Mouse (Mus musculus) liver, embryonic 14.5 days (tissue): Measurements from ENCODE around the gene Vmn2r58. TPM values are rescaled to one million over a fixed set of nuclear protein-coding genes. Genes with fewer than 3 reads are reported as not detected.
"Not testable (repeated sequence)": the region's sequence is repeated elsewhere in the genome, so short reads cannot be mapped to it uniquely, and the experiment has no call there.

Source experiments
- ATAC-seq: fragments of 200-750 bp; cut with Nextera tagmentation; 2 replicates; pipeline ENCODE4 v1.8.0; 2017; ENCODE audit warnings: moderate number of reproducible peaks, mild to moderate bottlenecking, moderate library complexity; ENCODE audit not compliant: insufficient read depth
- DNase-seq, 3 experiments: peaks; one replicate each; pipeline ENCODE4 v3.0.0-alpha.2; 2012 to 2013; ENCODE audit warnings: low read depth in 3 of 3, low spot score in 3 of 3
- H3K27ac ChIP-seq: fragments of 300-500 bp; sonication (generic); 2 replicates; pipeline ENCODE4 v1.5.1; 2014; ENCODE audit warnings: moderate library complexity, mild to moderate bottlenecking, control low read depth, inconsistent platforms
- H3K27me3 ChIP-seq: fragments of 300-500 bp; sonication (generic); 2 replicates; pipeline ENCODE4 v1.6.1; 2014; ENCODE audit warnings: mild to moderate bottlenecking, low read length, moderate library complexity; ENCODE audit not compliant: control insufficient read depth, insufficient read depth
- H3K36me3 ChIP-seq: fragments of 300-500 bp; sonication (generic); replicated peaks from 2 replicates; pipeline ENCODE4 v1.6.1; 2014; ENCODE audit warnings: low read depth; ENCODE audit not compliant: control insufficient read depth, insufficient read depth
- H3K4me1 ChIP-seq, 2 experiments: fragments of 200-500 bp in 1 of 2; fragments of 300-500 bp in 1 of 2; sonication (generic) in 1 of 2; replicated peaks; 2 replicates each; pipeline ENCODE4 v1.6.1; 2012 to 2014; ENCODE audit warnings: antibody characterized with exemption in 1 of 2, inconsistent platforms in 1 of 2, low read length in 1 of 2; ENCODE audit not compliant: control insufficient read depth in 2 of 2, insufficient read depth in 2 of 2
- H3K4me2 ChIP-seq: fragments of 300-500 bp; sonication (generic); 2 replicates; pipeline ENCODE4 v1.6.1; 2014; ENCODE audit warnings: low read depth, mild to moderate bottlenecking, control low read depth, moderate library complexity
- H3K4me3 ChIP-seq, 2 experiments: fragments of 200-500 bp in 1 of 2; fragments of 300-500 bp in 1 of 2; sonication (generic) in 1 of 2; 2 replicates each; pipeline ENCODE4 v1.5.1; 2012 to 2014; ENCODE audit warnings: low read depth in 2 of 2, low read length in 2 of 2, mild to moderate bottlenecking in 2 of 2, control low read depth in 1 of 2, inconsistent platforms in 1 of 2, moderate library complexity in 1 of 2; ENCODE audit not compliant: insufficient read depth in 1 of 2
- H3K9ac ChIP-seq: fragments of 300-500 bp; sonication (generic); replicated peaks from 2 replicates; pipeline ENCODE4 v1.6.1; 2014; ENCODE audit warnings: mild to moderate bottlenecking, control low read depth, moderate library complexity
- H3K9me3 ChIP-seq: fragments of 300-500 bp; sonication (generic); 2 replicates; pipeline ENCODE4 v1.6.1; 2016; ENCODE audit warnings: low read length, mixed read lengths; ENCODE audit not compliant: control insufficient read depth
- WGBS: fragments of 180-500 bp; shearing (Covaris S2); extraction: QIAGEN DNeasy Blood & Tissue Kit; methylation state at CpG from one replicate; pipeline ENCODE4 v1.1.7; 2014; ENCODE audit not compliant: insufficient replicate concordance; 5-methylcytosine and 5-hydroxymethylcytosine counted together
- polyA plus RNA-seq, 2 experiments: library from polyadenylated mRNA; depleted of rRNA in 1 of 2; stranded (reverse) in 1 of 2; unstranded in 1 of 2; fragments of >200 nt; fragmentation: Nextera tagmentation in 1 of 2; extraction: Ambion mirVana in 1 of 2; gene quantifications; 2 replicates each; pipeline versions ENCODE4 v1.2.1 to v1.2.3; 2012 to 2014

Gene Vmn2r58
- polyA plus RNA-seq (2012; rRNA removed) (not detected in 2 replicates), polyA plus RNA-seq (2014; fragmentation: Nextera tagmentation; extraction: Ambion mirVana) (not detected in 2 replicates)

- ATAC-seq, H3K27me3 ChIP-seq, H3K9ac ChIP-seq, H3K27ac ChIP-seq, H3K4me1 ChIP-seq, DNase-seq, H3K9me3 ChIP-seq, H3K36me3 ChIP-seq, H3K4me2 ChIP-seq, H3K4me3 ChIP-seq: not testable (repeated sequence)
- 70% methylated on average over 4 of the region's 5 CpGs for WGBS
Measured at GRCm38 (mm10) chr7:41872612-41873011, at the start of gene Vmn2r58. Gene Vmn2r58 (minus strand): TSS chr7:41872712.

Other genes with a start within 250 kb of the Vmn2r58 start
- 0.69 and 1.4 TPM in 2 replicates for gene Zfp788, start 239.5 kb downstream of the Vmn2r58 start, polyA plus RNA-seq (2012; rRNA removed)
- 3.0 and 3.4 TPM in 2 replicates for gene Zfp788, start 239.5 kb downstream of the Vmn2r58 start, polyA plus RNA-seq (2014; fragmentation: Nextera tagmentation; extraction: Ambion mirVana)
- not detected in 2 replicates for gene Vmn2r59, start 186.3 kb upstream of the Vmn2r58 start, polyA plus RNA-seq (2012; rRNA removed)
- not detected in 2 replicates for gene Vmn2r59, start 186.3 kb upstream of the Vmn2r58 start, polyA plus RNA-seq (2014; fragmentation: Nextera tagmentation; extraction: Ambion mirVana)
- not detected in 2 replicates for gene Vmn2r60, start 235.1 kb upstream of the Vmn2r58 start, polyA plus RNA-seq (2012; rRNA removed)
- not detected in 2 replicates for gene Vmn2r60, start 235.1 kb upstream of the Vmn2r58 start, polyA plus RNA-seq (2014; fragmentation: Nextera tagmentation; extraction: Ambion mirVana)